In genomic region chr5:146267776-146268175, GRCm38 (mm10) we compare ENCODE assay signal across 22 mouse cellular contexts.
"Had no signal": no experiment of that assay in that cellular context is flagged by ENCODE, and none has a peak within 500 bp of the region (broad histone marks: within the 10 kb centered on the region; RNA-seq: fewer than 3 reads in every experiment).

No protein-coding gene starts in this region.

- H3K27ac ChIP-seq: limb, embryonic 12.5 days; limb, embryonic 15.5 days; liver, embryonic 14.5 days; lung, embryonic 15.5 days; midbrain, embryonic 10.5 days; midbrain, embryonic 13.5 days; neural tube, embryonic 13.5 days; stomach, embryonic 15.5 days had no signal

- H3K9ac ChIP-seq: limb, embryonic 12.5 days; limb, embryonic 15.5 days; liver, embryonic 14.5 days; lung, embryonic 15.5 days; midbrain, embryonic 13.5 days; neural tube, embryonic 13.5 days; stomach, embryonic 15.5 days had no signal

- ATAC-seq: midbrain, embryonic 13.5 days; midbrain, embryonic 16.5 days had no signal

- H3K4me1 ChIP-seq: limb, embryonic 12.5 days; limb, embryonic 15.5 days; lung, embryonic 15.5 days; midbrain, embryonic 10.5 days; midbrain, embryonic 13.5 days; neural tube, embryonic 13.5 days; stomach, embryonic 15.5 days had no signal

- H3K27me3 ChIP-seq: limb, embryonic 12.5 days; limb, embryonic 15.5 days; lung, embryonic 15.5 days; megakaryocyte, embryonic 14.5 days; midbrain, embryonic 13.5 days; neural tube, embryonic 13.5 days; stomach, embryonic 15.5 days had no signal

- H3K4me2 ChIP-seq: limb, embryonic 12.5 days; limb, embryonic 15.5 days; lung, embryonic 15.5 days; midbrain, embryonic 13.5 days; neural tube, embryonic 13.5 days; stomach, embryonic 15.5 days had no signal

- DNase-seq: kidney, adult 9 months; kidney, postnatal 14 days; kidney, postnatal 4 days; left cerebral cortex, postnatal 4 days; lung, adult 18-20 months; lung, postnatal 10 days; lung, postnatal 36 days; retina, postnatal 1 day; right cerebral cortex, postnatal 25 days; spleen, adult 18-20 months; thymus, postnatal 25 days had no signal

- H3K4me3 ChIP-seq: limb, embryonic 12.5 days; limb, embryonic 15.5 days; lung, embryonic 15.5 days; megakaryocyte, embryonic 14.5 days; midbrain, embryonic 10.5 days; midbrain, embryonic 13.5 days; myocyte; neural tube, embryonic 13.5 days; stomach, embryonic 15.5 days had no signal

- H3K9me3 ChIP-seq: limb, embryonic 12.5 days; limb, embryonic 15.5 days; lung, embryonic 15.5 days; megakaryocyte, embryonic 14.5 days; midbrain, embryonic 10.5 days; midbrain, embryonic 13.5 days; neural tube, embryonic 13.5 days; stomach, embryonic 15.5 days had no signal
